In the genomic region with DNA sequence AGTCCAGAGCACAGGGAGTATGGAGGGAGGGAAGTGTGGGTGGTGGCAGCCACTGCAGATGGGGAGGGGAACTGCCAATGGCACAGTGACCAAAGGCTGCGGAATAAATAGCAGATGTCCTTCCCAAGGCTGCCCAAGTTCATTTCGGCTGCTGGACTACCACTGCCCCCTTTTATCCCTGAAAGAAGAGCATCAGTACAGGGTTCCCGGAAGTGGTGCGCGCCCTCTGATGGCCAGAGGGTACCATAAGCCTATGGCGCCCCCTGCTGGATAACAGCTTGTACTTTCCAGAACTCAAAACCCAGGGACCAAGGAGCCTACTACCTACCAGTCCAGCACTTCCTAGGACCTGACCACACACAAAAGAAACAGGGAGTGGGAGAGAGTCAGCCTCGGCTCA, we compare ENCODE assay signal across 9 mouse cellular contexts. TPM values are rescaled to one million over a fixed set of nuclear protein-coding genes. Genes with fewer than 3 reads are reported as not detected.
DNase-seq lines count a peak whose midpoint lies in the region; ATAC-seq lines count a peak whose summit lies in the region.
"Not testable (repeated sequence)": the region's sequence is repeated elsewhere in the genome, so short reads cannot be mapped to it uniquely, and the experiment has no call there.
"Had no signal": no experiment of that assay in that cellular context is flagged by ENCODE, and none has a peak within 500 bp of the region (broad histone marks: within the 10 kb centered on the region; RNA-seq: fewer than 3 reads in every experiment).

No protein-coding gene starts in this region.

- H3K4me2 ChIP-seq in embryonic facial prominence, embryonic 11.5 days (ENCODE audit: low read depth, low read length) = not testable (repeated sequence)
- H3K4me2 ChIP-seq in heart, embryonic 13.5 days = peak overlapping the region; percentile 42; the same call in 1 of the 2 replicates
- peak overlapping the region; percentile 39 for H3K4me2 ChIP-seq in liver, embryonic 12.5 days
- 0 out of 2 replicates have a peak overlapping the region, but pooled peaks have one; percentile 14 for H3K4me2 ChIP-seq in midbrain, embryonic 15.5 days

- H3K27ac ChIP-seq in embryonic facial prominence, embryonic 11.5 days (replicated peaks; ENCODE audit: low read depth, low read length); heart, embryonic 13.5 days (replicated peaks); liver, embryonic 12.5 days; midbrain, embryonic 15.5 days: not testable (repeated sequence)

- H3K9me3 ChIP-seq in embryonic facial prominence, embryonic 11.5 days (replicated peaks; ENCODE audit: control insufficient read depth, low read length); heart, embryonic 13.5 days; liver, embryonic 12.5 days (replicated peaks); midbrain, embryonic 15.5 days: not testable (repeated sequence)

- peak; percentile 74 for DNase-seq in 416B (ENCODE audit: low read depth)
- peak; percentile 79 for DNase-seq in adrenal gland, postnatal 14 days
- peak; percentile 69 for DNase-seq in embryonic facial prominence, embryonic 11.5 days (ENCODE audit: low spot score)
- DNase-seq in kidney, adult 9 months = peak; percentile 61
- DNase-seq in spleen, adult 18-20 months = peak; percentile 38 to 65

- H3K36me3 ChIP-seq in embryonic facial prominence, embryonic 11.5 days (replicated peaks; ENCODE audit: control insufficient read depth, insufficient read depth, low read depth, low read length); heart, embryonic 13.5 days; liver, embryonic 12.5 days; midbrain, embryonic 15.5 days (replicated peaks): not testable (repeated sequence)

- H3K9ac ChIP-seq in embryonic facial prominence, embryonic 11.5 days (replicated peaks; ENCODE audit: low read length); heart, embryonic 13.5 days; liver, embryonic 12.5 days; midbrain, embryonic 15.5 days: not testable (repeated sequence)

- ATAC-seq in embryonic facial prominence, embryonic 11.5 days (replicated peaks; ENCODE audit: insufficient number of reproducible peaks, low FRiP score, low TSS enrichment, low read depth); midbrain, embryonic 15.5 days (replicated peaks): not testable (repeated sequence)
- 0 out of 2 replicates have a peak, but pooled peaks have one; percentile 31 for ATAC-seq in heart, embryonic 13.5 days (ENCODE audit: extremely low read depth, insufficient number of reproducible peaks, low FRiP score, low TSS enrichment)
- peak; percentile 67; the same call in 1 of the 2 replicates for ATAC-seq in liver, embryonic 12.5 days

- H3K4me1 ChIP-seq in embryonic facial prominence, embryonic 11.5 days (ENCODE audit: control insufficient read depth, insufficient read depth, low read length); heart, embryonic 13.5 days; midbrain, embryonic 15.5 days: not testable (repeated sequence)
- peaks cover 20% of the 10 kb centered on the region for H3K4me1 ChIP-seq in liver, embryonic 12.5 days

- not testable (repeated sequence) for H3K4me3 ChIP-seq in embryonic facial prominence, embryonic 11.5 days (ENCODE audit: low read depth, low read length); heart, embryonic 13.5 days; liver, embryonic 12.5 days; midbrain, embryonic 15.5 days

- WGBS in embryonic facial prominence, embryonic 11.5 days = 4% methylated on average over 6 of the region's 7 CpGs
- WGBS in heart, embryonic 13.5 days = 9% methylated on average over 7 of the region's 7 CpGs
- WGBS in liver, embryonic 12.5 days (ENCODE audit: insufficient replicate concordance) = 3% methylated on average over 7 of the region's 7 CpGs
- 5% methylated on average over 7 of the region's 7 CpGs for WGBS in midbrain, embryonic 15.5 days

- H3K27me3 ChIP-seq in embryonic facial prominence, embryonic 11.5 days (ENCODE audit: control insufficient read depth, insufficient read depth, low read length); midbrain, embryonic 15.5 days (replicated peaks): not testable (repeated sequence)
- peaks cover 40% of the 10 kb centered on the region for H3K27me3 ChIP-seq in heart, embryonic 13.5 days (replicated peaks)
- H3K27me3 ChIP-seq in liver, embryonic 12.5 days (replicated peaks) = peaks cover 45% of the 10 kb centered on the region

RNA-seq across cellular contexts. Expression of a gene that starts 9.0 kb away (rescaled TPM):
- 0.11 TPM in 1 of 2 replicates, not detected in the other for total RNA-seq in adrenal gland, postnatal 14 days (2021)
- polyA plus RNA-seq in embryonic facial prominence, embryonic 11.5 days (2014; fragmentation: Nextera tagmentation; extraction: Ambion mirVana) = 0.07 TPM in 1 of 2 replicates, not detected in the other
- 0.12 TPM in 1 of 2 replicates, not detected in the other for polyA plus RNA-seq in heart, embryonic 13.5 days (2015; fragmentation: Nextera tagmentation; extraction: Ambion mirVana)
- polyA plus RNA-seq in liver, embryonic 12.5 days (2016; fragmentation: Nextera tagmentation; extraction: Ambion mirVana) = not detected in 2 replicates
- polyA plus RNA-seq in midbrain, embryonic 15.5 days (2015; fragmentation: Nextera tagmentation; extraction: Ambion mirVana) = not detected in 2 replicates

RNA-seq across cellular contexts. Expression of a gene that starts 9.2 kb away (rescaled TPM):
- 114 TPM in 2 replicates for total RNA-seq in adrenal gland, postnatal 14 days (2021)
- 141 and 153 TPM in 2 replicates for polyA plus RNA-seq in embryonic facial prominence, embryonic 11.5 days (2014; fragmentation: Nextera tagmentation; extraction: Ambion mirVana)
- 165 and 167 TPM in 2 replicates for polyA plus RNA-seq in heart, embryonic 13.5 days (2015; fragmentation: Nextera tagmentation; extraction: Ambion mirVana)
- 201 and 202 TPM in 2 replicates for polyA plus RNA-seq in liver, embryonic 12.5 days (2016; fragmentation: Nextera tagmentation; extraction: Ambion mirVana)
- 198 TPM in 2 replicates for polyA plus RNA-seq in midbrain, embryonic 15.5 days (2015; fragmentation: Nextera tagmentation; extraction: Ambion mirVana)

RNA-seq across cellular contexts. Expression of a gene that starts 26.6 kb away (rescaled TPM):
- 1.0 and 2.0 TPM in 2 replicates for total RNA-seq in adrenal gland, postnatal 14 days (2021)
- not detected in 2 replicates for polyA plus RNA-seq in embryonic facial prominence, embryonic 11.5 days (2014; fragmentation: Nextera tagmentation; extraction: Ambion mirVana)
- not detected in 2 replicates for polyA plus RNA-seq in heart, embryonic 13.5 days (2015; fragmentation: Nextera tagmentation; extraction: Ambion mirVana)
- polyA plus RNA-seq in liver, embryonic 12.5 days (2016; fragmentation: Nextera tagmentation; extraction: Ambion mirVana) = not detected in 2 replicates
- polyA plus RNA-seq in midbrain, embryonic 15.5 days (2015; fragmentation: Nextera tagmentation; extraction: Ambion mirVana) = not detected in 2 replicates

RNA-seq across cellular contexts. Expression of a gene that starts 27.9 kb away (rescaled TPM):
- not detected in 2 replicates for total RNA-seq in adrenal gland, postnatal 14 days (2021)
- polyA plus RNA-seq in embryonic facial prominence, embryonic 11.5 days (2014; fragmentation: Nextera tagmentation; extraction: Ambion mirVana) = not detected in 2 replicates
- polyA plus RNA-seq in heart, embryonic 13.5 days (2015; fragmentation: Nextera tagmentation; extraction: Ambion mirVana) = not detected in 2 replicates
- polyA plus RNA-seq in liver, embryonic 12.5 days (2016; fragmentation: Nextera tagmentation; extraction: Ambion mirVana) = not detected in 2 replicates
- polyA plus RNA-seq in midbrain, embryonic 15.5 days (2015; fragmentation: Nextera tagmentation; extraction: Ambion mirVana) = not detected in 2 replicates
- total RNA-seq: gastrocnemius, postnatal 36 days had no signal

RNA-seq across cellular contexts. Expression of a gene that starts 47.0 kb away (rescaled TPM):
- total RNA-seq in adrenal gland, postnatal 14 days (2021) = 25.4 and 31.6 TPM in 2 replicates
- polyA plus RNA-seq in embryonic facial prominence, embryonic 11.5 days (2014; fragmentation: Nextera tagmentation; extraction: Ambion mirVana) = not detected in 2 replicates
- not detected in 2 replicates for polyA plus RNA-seq in heart, embryonic 13.5 days (2015; fragmentation: Nextera tagmentation; extraction: Ambion mirVana)
- polyA plus RNA-seq in liver, embryonic 12.5 days (2016; fragmentation: Nextera tagmentation; extraction: Ambion mirVana) = not detected in 2 replicates
- polyA plus RNA-seq in midbrain, embryonic 15.5 days (2015; fragmentation: Nextera tagmentation; extraction: Ambion mirVana) = not detected in 2 replicates
